Mouse (Mus musculus) embryonic facial prominence, embryonic 11.5 days (tissue): ENCODE measurements around the gene Tollip. TPM values are rescaled to one million over a fixed set of nuclear protein-coding genes. Genes with fewer than 3 reads are reported as not detected.

ENCODE experiments used
- ATAC-seq: fragments of 200-750 bp; cut with Nextera tagmentation; replicated peaks from 2 replicates; pipeline ENCODE4 v1.8.0; 2017; ENCODE audit warnings: low read depth; ENCODE audit not compliant: insufficient number of reproducible peaks, low FRiP score, low TSS enrichment
- DNase-seq: peaks from one replicate; pipeline ENCODE4 v3.0.0-alpha.2; 2015; ENCODE audit warnings: low spot score
- H3K27ac ChIP-seq: fragments of 300-500 bp; sonication (generic); replicated peaks from 2 replicates; pipeline ENCODE4 v1.5.1; 2014; ENCODE audit warnings: mild to moderate bottlenecking, low read depth, low read length, control low read depth
- H3K27me3 ChIP-seq: fragments of 300-500 bp; sonication (generic); 2 replicates; pipeline ENCODE4 v1.6.1; 2014; ENCODE audit warnings: mild to moderate bottlenecking, low read length, moderate library complexity, mixed read lengths; ENCODE audit not compliant: control insufficient read depth, insufficient read depth
- H3K36me3 ChIP-seq: fragments of 300-500 bp; sonication (generic); replicated peaks from 2 replicates; pipeline ENCODE4 v1.6.1; 2014; ENCODE audit warnings: low read depth, mild to moderate bottlenecking, low read length, moderate library complexity, mixed read lengths; ENCODE audit not compliant: control insufficient read depth, insufficient read depth
- H3K4me1 ChIP-seq: fragments of 300-500 bp; sonication (generic); 2 replicates; pipeline ENCODE4 v1.6.1; 2014; ENCODE audit warnings: low read length, mixed read lengths; ENCODE audit not compliant: control insufficient read depth, insufficient read depth
- H3K4me2 ChIP-seq: fragments of 300-500 bp; sonication (generic); 2 replicates; pipeline ENCODE4 v1.6.1; 2014; ENCODE audit warnings: low read depth, mild to moderate bottlenecking, control low read depth, low read length, moderate library complexity
- H3K4me3 ChIP-seq: fragments of 300-500 bp; sonication (generic); 2 replicates; pipeline ENCODE4 v1.5.1; 2014; ENCODE audit warnings: low read depth, low read length, control low read depth
- H3K9ac ChIP-seq: fragments of 300-500 bp; sonication (generic); replicated peaks from 2 replicates; pipeline ENCODE4 v1.6.1; 2014; ENCODE audit warnings: mild to moderate bottlenecking, control low read depth, low read length
- H3K9me3 ChIP-seq: fragments of 300-500 bp; sonication (generic); replicated peaks from 2 replicates; pipeline ENCODE4 v1.6.1; 2016; ENCODE audit warnings: mild to moderate bottlenecking, low read length, inconsistent platforms, mixed read lengths; ENCODE audit not compliant: control insufficient read depth
- WGBS: fragments of 180-500 bp; shearing (Covaris S2); extraction: QIAGEN DNeasy Blood & Tissue Kit; methylation state at CpG from one replicate; pipeline ENCODE4 v1.1.7; 2014; 5-methylcytosine and 5-hydroxymethylcytosine counted together
- polyA plus RNA-seq: library from polyadenylated mRNA; unstranded; fragments of >200 nt; fragmentation: Nextera tagmentation; extraction: Ambion mirVana; gene quantifications from 2 replicates; pipeline ENCODE4 v1.2.1, GENCODE M21; 2014

Tollip gene
- polyA plus RNA-seq, result 39.3 and 45.1 TPM in 2 replicates

GRCm38 (mm10) chr7:141918407-141918806 is at the start of gene Tollip:
Gene Tollip, minus strand, starts transcription at chr7:141918507.
- H3K27me3 ChIP-seq, result no peaks in the 10 kb centered on the region
- DNase-seq, result no peak
- H3K27ac ChIP-seq, result no peak within 1 kb of the TSS
- H3K4me2 ChIP-seq, result no peak within 1 kb of the TSS
- H3K4me3 ChIP-seq, result no peak within 1 kb of the TSS
- 95% methylated on average over 2 of the region's 2 CpGs for WGBS
- ATAC-seq, result no peak
- H3K36me3 ChIP-seq, result no peaks in the 10 kb centered on the region
- H3K4me1 ChIP-seq, result no peaks in the 10 kb centered on the region
- H3K9ac ChIP-seq, result no peak within 1 kb of the TSS
- H3K9me3 ChIP-seq, result no peaks in the 10 kb centered on the region

- Histone ChIP-seq H3K9me3 (no peaks in the 10 kb centered on the region), H3K27ac (no peak overlapping the region), H3K27me3 (no peaks in the 10 kb centered on the region), H3K36me3 (no peaks in the 10 kb centered on the region), H3K4me2 (no peak overlapping the region), H3K4me3 (no peak overlapping the region), H3K9ac (no peak overlapping the region), H3K4me1 (no peaks in the 10 kb centered on the region)
- DNase-seq (no peak), ATAC-seq (no peak)
- 75% methylated on average over 2 of the region's 2 CpGs for WGBS
Observed at GRCm38 (mm10) chr7:141966281-141966680, 48.0 kb upstream of the Tollip start.

- Histone ChIP-seq H3K27ac (no peak overlapping the region), H3K9ac (no peak overlapping the region), H3K4me2 (no peak overlapping the region), H3K4me1 (no peaks in the 10 kb centered on the region), H3K36me3 (no peaks in the 10 kb centered on the region), H3K9me3 (no peaks in the 10 kb centered on the region), H3K4me3 (no peak overlapping the region), H3K27me3 (no peaks in the 10 kb centered on the region)
- DNase-seq (no peak), ATAC-seq (no peak)
- WGBS, result 92% methylated on average over 3 of the region's 3 CpGs
Observed at GRCm38 (mm10) chr7:141962521-141962920, 44.2 kb upstream of the Tollip start.

- H3K9ac ChIP-seq, result no peak overlapping the region
- WGBS, result 87% methylated on average over 3 of the region's 3 CpGs
Observed at GRCm38 (mm10) chr7:141961491-141961890, 43.2 kb upstream of the Tollip start.

GRCm38 (mm10) chr7:141960926-141961325 is 42.6 kb upstream of the Tollip start:
- ATAC-seq, result no peak

More at GRCm38 (mm10) chr7:141961491-141961890, 43.2 kb upstream of the Tollip start:
- no peak overlapping the region for H3K27ac ChIP-seq
- no peaks in the 10 kb centered on the region for H3K36me3 ChIP-seq
- no peaks in the 10 kb centered on the region for H3K27me3 ChIP-seq
- no peaks in the 10 kb centered on the region for H3K4me1 ChIP-seq
- no peak overlapping the region for H3K4me3 ChIP-seq
- DNase-seq, result no peak
- H3K4me2 ChIP-seq, result no peak overlapping the region
- no peaks in the 10 kb centered on the region for H3K9me3 ChIP-seq
- no peak for ATAC-seq

GRCm38 (mm10) chr7:141959133-141959532 is 40.8 kb upstream of the Tollip start:
- H3K9me3 ChIP-seq, result no peaks in the 10 kb centered on the region
- no peak overlapping the region for H3K9ac ChIP-seq
- no peaks in the 10 kb centered on the region for H3K27me3 ChIP-seq
- no peak overlapping the region for H3K4me3 ChIP-seq
- peak; percentile 69 for DNase-seq
- H3K4me2 ChIP-seq, result no peak overlapping the region
- ATAC-seq, result no peak
- no peaks in the 10 kb centered on the region for H3K36me3 ChIP-seq
- no peaks in the 10 kb centered on the region for H3K4me1 ChIP-seq
- H3K27ac ChIP-seq, result no peak overlapping the region
- 65% methylated on average over 1 of the region's 1 CpGs for WGBS

More at GRCm38 (mm10) chr7:141960926-141961325, 42.6 kb upstream of the Tollip start:
- whole genome bisulfite sequencing, result 82% methylated on average over 2 of the region's 2 CpGs
- H3K4me1 ChIP-seq, result no peaks in the 10 kb centered on the region
- no peaks in the 10 kb centered on the region for H3K36me3 ChIP-seq
- no peak for DNase-seq
- no peak overlapping the region for H3K4me3 ChIP-seq
- no peak overlapping the region for H3K4me2 ChIP-seq
- no peaks in the 10 kb centered on the region for H3K27me3 ChIP-seq
- H3K9me3 ChIP-seq, result no peaks in the 10 kb centered on the region
- H3K9ac ChIP-seq, result no peak overlapping the region
- no peak overlapping the region for H3K27ac ChIP-seq

- H3K27ac ChIP-seq, result no peak overlapping the region
- H3K27me3 ChIP-seq, result no peaks in the 10 kb centered on the region
- H3K4me1 ChIP-seq, result no peaks in the 10 kb centered on the region
- no peak overlapping the region for H3K4me2 ChIP-seq
- no peak for ATAC-seq
- DNase-seq, result no peak
- no peak overlapping the region for H3K4me3 ChIP-seq
- H3K36me3 ChIP-seq, result no peaks in the 10 kb centered on the region
- no peaks in the 10 kb centered on the region for H3K9me3 ChIP-seq
- WGBS, result 66% methylated on average over 2 of the region's 2 CpGs
- no peak overlapping the region for H3K9ac ChIP-seq
Observed at GRCm38 (mm10) chr7:141958211-141958610, 39.9 kb upstream of the Tollip start.

- DNase-seq, result no peak
Observed at GRCm38 (mm10) chr7:141957524-141958051, 39.3 kb upstream of the Tollip start.

More at GRCm38 (mm10) chr7:141957524-141958051, 39.3 kb upstream of the Tollip start:
- H3K9me3 ChIP-seq, result no peaks in the 10 kb centered on the region
- no peak overlapping the region for H3K9ac ChIP-seq
- H3K4me2 ChIP-seq, result no peak overlapping the region
- peaks cover 3% of the 10 kb centered on the region; the same call in 1 of the 2 replicates for H3K27me3 ChIP-seq
- no peaks in the 10 kb centered on the region for H3K4me1 ChIP-seq
- H3K36me3 ChIP-seq, result no peaks in the 10 kb centered on the region
- ATAC-seq, result no peak
- no peak overlapping the region for H3K27ac ChIP-seq
- no peak overlapping the region for H3K4me3 ChIP-seq
- WGBS, result 86% methylated on average over 4 of the region's 4 CpGs
